Mouse (Mus musculus) limb, embryonic 10.5 days (tissue): ENCODE data around the gene Stxbp3. TPM values are rescaled to one million over a fixed set of nuclear protein-coding genes. Genes with fewer than 3 reads are reported as not detected.
"Not testable (repeated sequence)": the region's sequence is repeated elsewhere in the genome, so short reads cannot be mapped to it uniquely, and the experiment has no call there.

ENCODE experiments used
- DNase-seq: peaks from one replicate; pipeline ENCODE4 v3.0.0-alpha.2; 2017; ENCODE audit warnings: low spot score
- H3K27ac ChIP-seq: fragments of 300-500 bp; sonication (generic); 2 replicates; pipeline ENCODE4 v1.5.1; 2016; ENCODE audit warnings: mild to moderate bottlenecking
- H3K27me3 ChIP-seq: fragments of 300-500 bp; sonication (generic); 2 replicates; pipeline ENCODE4 v1.6.1; 2016; ENCODE audit warnings: low read depth, mild to moderate bottlenecking; ENCODE audit not compliant: poor library complexity, severe bottlenecking
- H3K36me3 ChIP-seq: fragments of 300-500 bp; sonication (generic); 2 replicates; pipeline ENCODE4 v1.6.1; 2016; ENCODE audit warnings: mild to moderate bottlenecking, moderate library complexity
- H3K4me1 ChIP-seq: fragments of 300-500 bp; sonication (generic); 2 replicates; pipeline ENCODE4 v1.6.1; 2016
- H3K4me3 ChIP-seq: fragments of 300-500 bp; sonication (generic); 2 replicates; pipeline ENCODE4 v1.5.1; 2016; ENCODE audit warnings: mild to moderate bottlenecking, moderate library complexity
- H3K9me3 ChIP-seq: fragments of 300-500 bp; sonication (generic); replicated peaks from 2 replicates; pipeline ENCODE4 v1.6.1; 2016; ENCODE audit warnings: mild to moderate bottlenecking
- WGBS: fragments of 180-500 bp; shearing (Covaris S2); methylation state at CpG from one replicate; pipeline ENCODE4 v1.1.7; 2016; 5-methylcytosine and 5-hydroxymethylcytosine counted together
- polyA plus RNA-seq: library from polyadenylated mRNA; unstranded; fragments of >200 nt; fragmentation: Nextera tagmentation; extraction: Ambion mirVana; gene quantifications from 2 replicates; pipeline ENCODE4 v1.2.1, GENCODE M21; 2016

Gene Stxbp3
- polyA plus RNA-seq = 20.8 and 24.6 TPM in 2 replicates

GRCm38 (mm10) chr3:108840000-108840715, at the start of gene Stxbp3:
Stxbp3 (minus strand) TSS chr3:108840526.
- peaks cover 10% of the 10 kb centered on the region; the same call in 1 of the 2 replicates for H3K4me1 ChIP-seq
- under 1% methylated on average over 56 of the region's 56 CpGs for WGBS
- 0 out of 2 replicates have a peak, but pooled peaks cover 5% of the 10 kb centered on the region for H3K36me3 ChIP-seq
- no peaks in the 10 kb centered on the region for H3K9me3 ChIP-seq
- DNase-seq = peak; percentile 99
- H3K27ac ChIP-seq = peak within 1 kb of the TSS; percentile 88
- H3K27me3 ChIP-seq = no peaks in the 10 kb centered on the region
- H3K4me3 ChIP-seq = peak within 1 kb of the TSS; percentile 79

GRCm38 (mm10) chr3:108889908-108890307, 49.6 kb upstream of the Stxbp3 start, which contains the start of gene Fndc7:
Fndc7 (minus strand) TSS chr3:108890008.
- H3K36me3 ChIP-seq = no peaks in the 10 kb centered on the region
- H3K27ac ChIP-seq = no peak within 1 kb of the TSS
- H3K9me3 ChIP-seq = no peaks in the 10 kb centered on the region
- DNase-seq = no peak
- no peak within 1 kb of the TSS for H3K4me3 ChIP-seq
- WGBS = 96% methylated on average over 1 of the region's 1 CpGs
- H3K4me1 ChIP-seq = no peaks in the 10 kb centered on the region
- no peaks in the 10 kb centered on the region for H3K27me3 ChIP-seq

- WGBS = 94% methylated on average over 3 of the region's 3 CpGs
- Histone ChIP-seq H3K9me3 (no peaks in the 10 kb centered on the region), H3K36me3 (no peaks in the 10 kb centered on the region), H3K4me1 (no peaks in the 10 kb centered on the region), H3K4me3 (no peak overlapping the region), H3K27ac (no peak overlapping the region), H3K27me3 (no peaks in the 10 kb centered on the region)
- DNase-seq = no peak
Observed at GRCm38 (mm10) chr3:108887618-108887975, 47.3 kb upstream of the Stxbp3 start.

- Histone ChIP-seq H3K27me3 (no peaks in the 10 kb centered on the region), H3K36me3 (no peaks in the 10 kb centered on the region), H3K4me1 (no peaks in the 10 kb centered on the region), H3K9me3 (no peaks in the 10 kb centered on the region), H3K4me3 (no peak overlapping the region), H3K27ac (no peak overlapping the region)
- WGBS = 74% methylated on average over 12 of the region's 12 CpGs
- no peak for DNase-seq
Observed at GRCm38 (mm10) chr3:108886934-108887617, 46.8 kb upstream of the Stxbp3 start.

GRCm38 (mm10) chr3:108885686-108886530, 45.6 kb upstream of the Stxbp3 start:
- no peak for DNase-seq

GRCm38 (mm10) chr3:108884706-108885289, 44.5 kb upstream of the Stxbp3 start:
- Histone ChIP-seq H3K27ac (no peak overlapping the region), H3K4me3 (no peak overlapping the region), H3K36me3 (no peaks in the 10 kb centered on the region), H3K27me3 (no peaks in the 10 kb centered on the region), H3K9me3 (no peaks in the 10 kb centered on the region), H3K4me1 (peaks cover 18% of the 10 kb centered on the region)
- 80% methylated on average over 8 of the region's 8 CpGs for WGBS
- DNase-seq = no peak

More at GRCm38 (mm10) chr3:108885686-108886530, 45.6 kb upstream of the Stxbp3 start:
- Histone ChIP-seq H3K27ac (no peak overlapping the region), H3K27me3 (no peaks in the 10 kb centered on the region), H3K4me3 (no peak overlapping the region), H3K9me3 (no peaks in the 10 kb centered on the region), H3K4me1 (peaks cover 11% of the 10 kb centered on the region), H3K36me3 (no peaks in the 10 kb centered on the region)
- WGBS = 51% methylated on average over 9 of the region's 9 CpGs

GRCm38 (mm10) chr3:108883067-108883466, 42.7 kb upstream of the Stxbp3 start:
- H3K9me3 ChIP-seq = no peaks in the 10 kb centered on the region
- 90% methylated on average over 2 of the region's 2 CpGs for WGBS
- no peaks in the 10 kb centered on the region for H3K27me3 ChIP-seq
- H3K4me1 ChIP-seq = peaks cover 18% of the 10 kb centered on the region
- DNase-seq = no peak
- no peak overlapping the region for H3K4me3 ChIP-seq
- H3K36me3 ChIP-seq = no peaks in the 10 kb centered on the region
- H3K27ac ChIP-seq = no peak overlapping the region

GRCm38 (mm10) chr3:108881873-108882272, 41.5 kb upstream of the Stxbp3 start:
- not testable (repeated sequence) for H3K4me3 ChIP-seq, H3K27me3 ChIP-seq, DNase-seq, H3K27ac ChIP-seq, H3K9me3 ChIP-seq, H3K36me3 ChIP-seq
- H3K4me1 ChIP-seq = peaks cover 18% of the 10 kb centered on the region
- 7% methylated on average over 4 of the region's 4 CpGs for WGBS

- Histone ChIP-seq H3K36me3 (no peaks in the 10 kb centered on the region), H3K27me3 (no peaks in the 10 kb centered on the region), H3K27ac (no peak overlapping the region), H3K4me3 (no peak overlapping the region), H3K4me1 (peaks cover 18% of the 10 kb centered on the region), H3K9me3 (no peaks in the 10 kb centered on the region)
- 73% methylated on average over 28 of the region's 28 CpGs for WGBS
- DNase-seq = no peak
Observed at GRCm38 (mm10) chr3:108880544-108881507, 40.5 kb upstream of the Stxbp3 start.

GRCm38 (mm10) chr3:108879836-108880435, 39.6 kb upstream of the Stxbp3 start:
- no peak for DNase-seq
- Histone ChIP-seq H3K4me3 (no peak overlapping the region), H3K9me3 (no peaks in the 10 kb centered on the region), H3K27ac (no peak overlapping the region), H3K4me1 (peaks cover 18% of the 10 kb centered on the region), H3K36me3 (no peaks in the 10 kb centered on the region), H3K27me3 (no peaks in the 10 kb centered on the region)
- WGBS = 70% methylated on average over 5 of the region's 5 CpGs

- no peaks in the 10 kb centered on the region for H3K27me3 ChIP-seq
- DNase-seq = no peak
- H3K36me3 ChIP-seq = no peaks in the 10 kb centered on the region
- H3K4me1 ChIP-seq = peaks cover 18% of the 10 kb centered on the region
- H3K9me3 ChIP-seq = no peaks in the 10 kb centered on the region
- WGBS = 79% methylated on average over 2 of the region's 2 CpGs
- H3K27ac ChIP-seq = no peak overlapping the region
- no peak overlapping the region for H3K4me3 ChIP-seq
Observed at GRCm38 (mm10) chr3:108879129-108879528, 38.8 kb upstream of the Stxbp3 start.
